Mouse (Mus musculus): ENCODE results near the gene Tanc1. TPM values are rescaled to one million over a fixed set of nuclear protein-coding genes. Genes with fewer than 3 reads are reported as not detected.

Gene Tanc1
- polyA plus RNA-seq, 1 experiment from 2014 or later, result 24.8 TPM

DNA sequence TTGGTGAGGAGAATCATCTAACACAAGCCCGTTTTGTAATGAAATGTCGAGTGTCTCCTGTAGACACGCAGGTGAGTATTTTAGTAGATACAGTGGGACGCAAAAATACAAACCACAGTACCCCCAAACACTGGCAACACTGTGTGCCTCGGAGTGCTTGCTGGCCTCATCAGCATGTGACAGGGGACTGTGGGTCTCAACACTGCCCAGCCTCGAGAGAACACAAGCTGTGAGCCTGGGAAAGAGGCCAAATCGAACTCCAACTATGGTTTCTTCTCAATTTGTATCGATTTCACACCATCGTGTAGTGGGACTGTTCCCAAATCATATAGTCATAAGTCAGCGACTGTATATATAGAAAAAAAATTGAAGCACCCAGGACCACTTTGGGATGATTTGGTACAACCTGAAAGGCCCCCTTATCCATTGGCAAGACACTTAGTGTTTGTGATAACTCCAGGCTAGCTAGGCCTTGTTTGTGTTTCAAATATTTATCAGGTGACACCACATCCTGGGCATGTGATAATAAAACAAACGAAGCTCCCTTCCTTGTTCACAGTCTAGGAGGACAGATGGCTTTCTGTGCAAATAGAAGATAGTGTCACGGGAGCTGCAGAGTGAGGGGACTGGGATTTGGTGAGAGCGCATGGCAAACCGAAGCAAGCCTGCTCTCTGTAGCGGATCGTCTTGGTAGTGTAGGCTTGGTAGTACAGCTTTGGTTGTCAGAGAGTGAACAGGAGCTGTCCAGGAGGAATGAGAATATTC lies 53.1 kb downstream of the Tanc1 start:
- ATAC-seq (ENCODE audit: insufficient number of reproducible peaks, insufficient read depth, low FRiP score, low read depth), result no peak
- WGBS, result 67% methylated on average over 16 of the region's 16 CpGs
- Histone ChIP-seq H3K27ac (ENCODE audit: low read length) (no peak overlapping the region), H3K36me3 (ENCODE audit: control insufficient read depth, insufficient read depth, low read length) (no peaks in the 10 kb centered on the region), H3K4me1 (ENCODE audit: control insufficient read depth, insufficient read depth, low read length) (peaks cover 15% of the 10 kb centered on the region; the same call in 1 of the 2 replicates), H3K27me3 (ENCODE audit: control insufficient read depth, insufficient read depth, low read length) (no peaks in the 10 kb centered on the region), H3K9ac (replicated peaks; ENCODE audit: low read depth, low read length) (no peak overlapping the region), H3K9me3 (ENCODE audit: control insufficient read depth, low read depth, low read length) (no peaks in the 10 kb centered on the region), H3K4me3 (ENCODE audit: low read depth, low read length) (no peak overlapping the region), H3K4me2 (replicated peaks; ENCODE audit: low read depth, low read length) (no peak overlapping the region)

GRCm38 (mm10) chr2:59666533-59666932 lies 54.7 kb downstream of the Tanc1 start:
- H3K9me3 ChIP-seq (ENCODE audit: control insufficient read depth, low read depth, low read length), result no peaks in the 10 kb centered on the region
- no peak overlapping the region for H3K27ac ChIP-seq (ENCODE audit: low read length)
- H3K36me3 ChIP-seq (ENCODE audit: control insufficient read depth, insufficient read depth, low read length), result no peaks in the 10 kb centered on the region
- H3K4me1 ChIP-seq (ENCODE audit: control insufficient read depth, insufficient read depth, low read length), result peaks cover 14% of the 10 kb centered on the region
- H3K4me3 ChIP-seq (ENCODE audit: low read depth, low read length), result no peak overlapping the region
- H3K9ac ChIP-seq (replicated peaks; ENCODE audit: low read depth, low read length), result no peak overlapping the region
- WGBS, result 87% methylated on average over 5 of the region's 5 CpGs
- no peak overlapping the region for H3K4me2 ChIP-seq (replicated peaks; ENCODE audit: low read depth, low read length)
- no peak for ATAC-seq (ENCODE audit: insufficient number of reproducible peaks, insufficient read depth, low FRiP score, low read depth)
- no peaks in the 10 kb centered on the region for H3K27me3 ChIP-seq (ENCODE audit: control insufficient read depth, insufficient read depth, low read length)

GRCm38 (mm10) chr2:59670087-59671060 lies 58.5 kb downstream of the Tanc1 start:
- 53% methylated on average over 15 of the region's 15 CpGs for WGBS
- peak overlapping the region; percentile 75 for H3K27ac ChIP-seq (ENCODE audit: low read length)

GRCm38 (mm10) chr2:59671671-59672070 lies 59.8 kb downstream of the Tanc1 start:
- H3K36me3 ChIP-seq (ENCODE audit: control insufficient read depth, insufficient read depth, low read length), result no peaks in the 10 kb centered on the region
- H3K4me1 ChIP-seq (ENCODE audit: control insufficient read depth, insufficient read depth, low read length), result peaks cover 21% of the 10 kb centered on the region
- H3K4me3 ChIP-seq (ENCODE audit: low read depth, low read length), result no peak overlapping the region
- H3K4me2 ChIP-seq (replicated peaks; ENCODE audit: low read depth, low read length), result no peak overlapping the region
- H3K27me3 ChIP-seq (ENCODE audit: control insufficient read depth, insufficient read depth, low read length), result no peaks in the 10 kb centered on the region
- H3K9me3 ChIP-seq (ENCODE audit: control insufficient read depth, low read depth, low read length), result no peaks in the 10 kb centered on the region
- no peak overlapping the region for H3K9ac ChIP-seq (replicated peaks; ENCODE audit: low read depth, low read length)
- H3K27ac ChIP-seq (ENCODE audit: low read length), result no peak overlapping the region
- 67% methylated on average over 8 of the region's 8 CpGs for WGBS
- ATAC-seq (ENCODE audit: insufficient number of reproducible peaks, insufficient read depth, low FRiP score, low read depth), result no peak

More at GRCm38 (mm10) chr2:59670087-59671060, 58.5 kb downstream of the Tanc1 start:
- Histone ChIP-seq H3K4me2 (replicated peaks; ENCODE audit: low read depth, low read length) (0 out of 2 replicates have a peak overlapping the region, but pooled peaks have one; percentile 12), H3K4me3 (ENCODE audit: low read depth, low read length) (no peak overlapping the region), H3K9me3 (ENCODE audit: control insufficient read depth, low read depth, low read length) (no peaks in the 10 kb centered on the region), H3K27me3 (ENCODE audit: control insufficient read depth, insufficient read depth, low read length) (no peaks in the 10 kb centered on the region), H3K9ac (replicated peaks; ENCODE audit: low read depth, low read length) (no peak overlapping the region), H3K4me1 (ENCODE audit: control insufficient read depth, insufficient read depth, low read length) (peaks cover 13% of the 10 kb centered on the region), H3K36me3 (ENCODE audit: control insufficient read depth, insufficient read depth, low read length) (no peaks in the 10 kb centered on the region)
- peak; percentile 82 for ATAC-seq (ENCODE audit: insufficient number of reproducible peaks, insufficient read depth, low FRiP score, low read depth)

DNA sequence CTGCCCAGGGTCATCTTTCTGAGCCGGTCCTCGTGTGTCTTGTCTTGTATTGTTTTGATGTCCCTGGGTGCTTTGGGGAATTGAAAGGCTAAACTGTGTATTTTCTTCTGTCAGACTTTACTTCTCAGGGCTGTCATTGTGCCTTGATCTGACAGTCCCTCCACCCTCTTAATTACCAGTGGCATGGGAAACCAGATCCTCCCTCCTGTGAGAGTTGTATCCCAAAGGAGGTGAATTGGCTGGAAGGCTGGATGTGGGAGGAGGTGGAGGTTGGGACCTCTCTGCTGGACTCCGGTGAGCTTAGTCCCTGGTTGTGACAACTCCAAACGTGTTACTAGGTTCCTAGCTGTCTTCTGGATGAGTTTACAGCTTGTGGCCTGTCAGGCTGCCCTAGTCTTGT lies 60.2 kb downstream of the Tanc1 start:
- Histone ChIP-seq H3K27me3 (ENCODE audit: control insufficient read depth, insufficient read depth, low read length) (no peaks in the 10 kb centered on the region), H3K9me3 (ENCODE audit: control insufficient read depth, low read depth, low read length) (no peaks in the 10 kb centered on the region), H3K4me2 (replicated peaks; ENCODE audit: low read depth, low read length) (no peak overlapping the region), H3K36me3 (ENCODE audit: control insufficient read depth, insufficient read depth, low read length) (no peaks in the 10 kb centered on the region), H3K4me3 (ENCODE audit: low read depth, low read length) (no peak overlapping the region), H3K9ac (replicated peaks; ENCODE audit: low read depth, low read length) (no peak overlapping the region), H3K27ac (ENCODE audit: low read length) (no peak overlapping the region), H3K4me1 (ENCODE audit: control insufficient read depth, insufficient read depth, low read length) (peaks cover 24% of the 10 kb centered on the region)
- ATAC-seq (ENCODE audit: insufficient number of reproducible peaks, insufficient read depth, low FRiP score, low read depth), result no peak
- WGBS, result 43% methylated on average over 4 of the region's 4 CpGs

GRCm38 (mm10) chr2:59672686-59673085 lies 60.8 kb downstream of the Tanc1 start:
- no peaks in the 10 kb centered on the region for H3K36me3 ChIP-seq (ENCODE audit: control insufficient read depth, insufficient read depth, low read length)
- ATAC-seq (ENCODE audit: insufficient number of reproducible peaks, insufficient read depth, low FRiP score, low read depth), result no peak
- no peak overlapping the region for H3K4me3 ChIP-seq (ENCODE audit: low read depth, low read length)
- H3K27ac ChIP-seq (ENCODE audit: low read length), result no peak overlapping the region
- H3K9ac ChIP-seq (replicated peaks; ENCODE audit: low read depth, low read length), result no peak overlapping the region
- peaks cover 24% of the 10 kb centered on the region for H3K4me1 ChIP-seq (ENCODE audit: control insufficient read depth, insufficient read depth, low read length)
- H3K9me3 ChIP-seq (ENCODE audit: control insufficient read depth, low read depth, low read length), result no peaks in the 10 kb centered on the region
- no peak overlapping the region for H3K4me2 ChIP-seq (replicated peaks; ENCODE audit: low read depth, low read length)
- H3K27me3 ChIP-seq (ENCODE audit: control insufficient read depth, insufficient read depth, low read length), result no peaks in the 10 kb centered on the region
- 78% methylated on average over 8 of the region's 8 CpGs for WGBS

DNA sequence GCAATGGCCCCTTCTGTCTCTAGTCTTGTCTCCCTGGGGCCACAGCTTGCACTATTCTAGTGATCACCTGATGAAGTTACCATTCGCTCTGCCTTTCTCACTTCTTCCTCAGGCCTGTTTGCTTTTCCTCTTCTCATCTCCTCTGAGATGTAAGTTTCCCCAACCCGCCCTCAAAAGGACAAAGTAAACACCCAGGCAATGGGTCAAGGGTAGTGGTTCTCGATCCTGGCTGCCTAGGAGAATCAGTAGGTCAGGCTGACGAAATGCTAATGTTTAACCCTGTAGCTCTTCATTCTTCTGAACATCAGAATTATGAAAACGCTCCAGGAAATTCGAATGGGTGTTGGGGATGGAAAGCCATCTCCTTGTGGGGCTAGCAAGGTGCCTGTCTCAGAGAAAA lies 61.5 kb downstream of the Tanc1 start:
- no peak overlapping the region for H3K4me2 ChIP-seq (replicated peaks; ENCODE audit: low read depth, low read length)
- peaks cover 24% of the 10 kb centered on the region for H3K4me1 ChIP-seq (ENCODE audit: control insufficient read depth, insufficient read depth, low read length)
- no peaks in the 10 kb centered on the region for H3K27me3 ChIP-seq (ENCODE audit: control insufficient read depth, insufficient read depth, low read length)
- no peak overlapping the region for H3K9ac ChIP-seq (replicated peaks; ENCODE audit: low read depth, low read length)
- H3K27ac ChIP-seq (ENCODE audit: low read length), result no peak overlapping the region
- H3K4me3 ChIP-seq (ENCODE audit: low read depth, low read length), result no peak overlapping the region
- H3K9me3 ChIP-seq (ENCODE audit: control insufficient read depth, low read depth, low read length), result no peaks in the 10 kb centered on the region
- H3K36me3 ChIP-seq (ENCODE audit: control insufficient read depth, insufficient read depth, low read length), result no peaks in the 10 kb centered on the region
- ATAC-seq (ENCODE audit: insufficient number of reproducible peaks, insufficient read depth, low FRiP score, low read depth), result no peak
- WGBS, result 69% methylated on average over 6 of the region's 6 CpGs

DNA sequence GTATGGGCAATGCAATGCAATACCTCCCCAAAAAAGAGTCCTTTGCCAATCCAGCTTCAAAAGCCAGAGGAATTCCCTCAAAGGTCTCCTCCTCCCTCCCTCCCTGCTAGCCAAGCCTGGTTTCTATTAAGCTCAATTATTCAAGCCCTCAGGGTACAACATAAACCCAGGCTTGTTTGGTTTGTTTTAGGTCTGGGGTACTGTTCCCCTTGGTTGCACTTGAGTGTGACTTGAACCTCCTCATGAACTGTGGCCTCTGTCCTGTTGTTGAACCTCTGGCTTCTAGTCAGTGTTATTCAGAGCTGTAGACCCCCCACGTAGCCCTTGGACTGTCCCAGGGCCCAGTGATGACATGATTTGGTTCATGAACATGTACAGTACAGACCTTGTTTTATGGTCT lies 62.0 kb downstream of the Tanc1 start:
- H3K9me3 ChIP-seq (ENCODE audit: control insufficient read depth, low read depth, low read length), result no peaks in the 10 kb centered on the region
- H3K4me3 ChIP-seq (ENCODE audit: low read depth, low read length), result no peak overlapping the region
- H3K4me2 ChIP-seq (replicated peaks; ENCODE audit: low read depth, low read length), result no peak overlapping the region
- H3K4me1 ChIP-seq (ENCODE audit: control insufficient read depth, insufficient read depth, low read length), result peaks cover 26% of the 10 kb centered on the region
- no peaks in the 10 kb centered on the region for H3K36me3 ChIP-seq (ENCODE audit: control insufficient read depth, insufficient read depth, low read length)
- no peak overlapping the region for H3K9ac ChIP-seq (replicated peaks; ENCODE audit: low read depth, low read length)
- no peak for ATAC-seq (ENCODE audit: insufficient number of reproducible peaks, insufficient read depth, low FRiP score, low read depth)
- no peak overlapping the region for H3K27ac ChIP-seq (ENCODE audit: low read length)
- 60% methylated on average over 1 of the region's 1 CpGs for WGBS
- no peaks in the 10 kb centered on the region for H3K27me3 ChIP-seq (ENCODE audit: control insufficient read depth, insufficient read depth, low read length)

Data from stomach, embryonic 14.5 days (tissue).